Mouse (Mus musculus) Patski (cell line): ENCODE results near the gene Fbxl7. TPM values are rescaled to one million over a fixed set of nuclear protein-coding genes. Genes with fewer than 3 reads are reported as not detected.

ENCODE experiments used
- ATAC-seq: fragments of 100-300 bp; one replicate; pipeline ENCODE4 v1.8.0; 2021
- CTCF ChIA-PET: fragments of 350-600 bp; sonication (Branson Sonifier 250); formaldehyde crosslinking; loops from one replicate; lab custom pipeline; 2022; ENCODE audit warnings: inconsistent platforms; lab: Charles Lee
- POLR2A ChIA-PET: fragments of 350-600 bp; sonication (Branson Sonifier 250); formaldehyde crosslinking; loops from one replicate; lab custom pipeline; 2022; ENCODE audit warnings: antibody characterized with exemption, inconsistent platforms; lab: Charles Lee
- DNase-seq: peaks from one replicate; pipeline ENCODE4 v3.0.0-alpha.2; 2011; ENCODE audit warnings: low read depth, low spot score
- H3K27me3 ChIP-seq: fragments of 371-371 bp; one replicate; pipeline ENCODE4 v1.5.1; 2021
- CTCF ChIP-seq: fragments of 100-300 bp; IDR thresholded peaks from one replicate; pipeline ENCODE4 v1.5.1; 2021
- in situ Hi-C: fragments of 300-500 bp; cut with MboI; formaldehyde crosslinking; loops from 3 replicates; pipeline ENCODE4 v1.11.1; 2018; ENCODE audit warnings: low pct_unique_long_range_greater_than_20kb, mixed read lengths
- polyA plus RNA-seq: library from polyadenylated mRNA; unstranded; gene quantifications from one replicate; pipeline ENCODE4 v1.2.3, GENCODE M21; 2021

Gene Fbxl7
- polyA plus RNA-seq, 1 experiment from 2014 or later, result 2.6 TPM

DNA sequence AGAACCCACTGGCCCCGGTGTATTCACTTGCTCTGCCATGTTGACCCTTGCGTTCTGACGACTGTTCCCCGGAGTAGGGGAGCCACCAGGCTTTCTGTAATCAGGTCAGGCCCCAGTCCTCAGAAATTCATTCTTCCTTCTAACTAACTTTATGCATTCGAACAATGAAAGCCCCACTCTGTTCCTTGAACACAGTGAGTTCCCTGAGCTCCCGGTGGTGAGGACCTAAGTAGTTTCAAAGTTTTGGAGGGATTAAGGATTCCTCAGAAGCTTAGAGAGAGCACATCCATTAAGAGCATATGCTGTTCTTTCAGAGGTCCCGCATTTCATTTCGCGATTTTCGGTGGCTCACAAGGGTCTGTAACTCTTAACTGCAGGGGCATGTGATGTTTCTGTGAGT lies 341.8 kb downstream of the Fbxl7 start:
- POLR2A ChIA-PET, result no interaction called here
- CTCF ChIA-PET, result no interaction called here
- DNase-seq (no peak), ATAC-seq (no peak)
- in situ Hi-C loops, result no loop called here
- no peak for TF ChIP-seq CTCF
- no peaks in the 10 kb centered on the region for H3K27me3 ChIP-seq

GRCm38 (mm10) chr15:26533997-26534700 lies 361.2 kb downstream of the Fbxl7 start:
- DNase-seq (no peak), ATAC-seq (no peak)
- ChIA-PET POLR2A (no interaction called here), CTCF (no interaction called here)
- in situ Hi-C loops, result no loop called here
- no peak for TF ChIP-seq CTCF
- H3K27me3 ChIP-seq, result peaks cover 30% of the 10 kb centered on the region

DNA sequence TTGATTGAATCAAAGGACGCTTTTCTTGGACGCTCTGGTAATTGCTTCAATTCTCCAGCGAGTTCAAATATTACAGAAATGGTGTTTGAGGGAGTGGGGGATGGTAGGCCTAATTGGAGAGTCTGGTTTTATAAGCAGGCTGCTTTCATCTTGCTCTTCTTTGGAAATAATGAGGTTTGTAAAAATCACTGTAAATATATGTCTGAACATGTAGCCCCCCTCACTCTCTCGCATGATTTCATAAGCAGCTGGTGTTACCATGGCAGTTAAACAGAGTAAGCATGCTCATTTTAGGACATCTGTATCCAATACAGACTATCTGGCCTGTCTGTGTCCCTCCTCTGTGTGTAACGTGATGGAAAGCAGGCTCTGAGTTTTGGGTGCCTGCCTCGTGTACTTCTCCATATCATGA lies 376.2 kb downstream of the Fbxl7 start:
- ChIA-PET CTCF (no interaction called here), POLR2A (no interaction called here)
- TF ChIP-seq CTCF, result no peak
- DNase-seq (no peak), ATAC-seq (no peak)
- in situ Hi-C loops, result no loop called here
- peaks cover 69% of the 10 kb centered on the region for H3K27me3 ChIP-seq

- peaks cover 47% of the 10 kb centered on the region for H3K27me3 ChIP-seq
- in situ Hi-C loops, result no loop called here
- DNase-seq (no peak), ATAC-seq (no peak)
- POLR2A ChIA-PET, result no interaction called here
- no peak for TF ChIP-seq CTCF
- CTCF ChIA-PET, result interaction anchor here (1.1 kb wide), 1 partner anchor 47 kb away, joined by 3 read pairs; no protein-coding TSS in a partner anchor
Measured at GRCm38 (mm10) chr15:26501024-26501423, 394.4 kb downstream of the Fbxl7 start.
